Mouse (Mus musculus) hindbrain, embryonic 12.5 days (tissue): ENCODE results near the gene Mcl1. TPM values are rescaled to one million over a fixed set of nuclear protein-coding genes. Genes with fewer than 3 reads are reported as not detected.
"Not testable (repeated sequence)": the region's sequence is repeated elsewhere in the genome, so short reads cannot be mapped to it uniquely, and the experiment has no call there.

Experiments
- ATAC-seq: fragments of 200-750 bp; cut with Nextera tagmentation; 2 replicates; pipeline ENCODE4 v1.8.0; 2017; ENCODE audit warnings: moderate TSS enrichment; ENCODE audit not compliant: low FRiP score
- H3K27ac ChIP-seq: fragments of 300-500 bp; sonication (generic); 2 replicates; pipeline ENCODE4 v1.5.1; 2016; ENCODE audit warnings: mild to moderate bottlenecking
- H3K27me3 ChIP-seq: fragments of 300-500 bp; sonication (generic); 2 replicates; pipeline ENCODE4 v1.6.1; 2016; ENCODE audit warnings: mild to moderate bottlenecking
- H3K36me3 ChIP-seq: fragments of 300-500 bp; sonication (generic); 2 replicates; pipeline ENCODE4 v1.6.1; 2016; ENCODE audit warnings: mild to moderate bottlenecking
- H3K4me1 ChIP-seq: fragments of 300-500 bp; sonication (generic); 2 replicates; pipeline ENCODE4 v1.6.1; 2016
- H3K4me2 ChIP-seq: fragments of 300-500 bp; sonication (generic); replicated peaks from 2 replicates; pipeline ENCODE4 v1.6.1; 2016; ENCODE audit warnings: mild to moderate bottlenecking
- H3K4me3 ChIP-seq: fragments of 300-500 bp; sonication (generic); 2 replicates; pipeline ENCODE4 v1.5.1; 2016; ENCODE audit warnings: mild to moderate bottlenecking
- H3K9ac ChIP-seq: fragments of 300-500 bp; sonication (generic); 2 replicates; pipeline ENCODE4 v1.6.1; 2016; ENCODE audit warnings: mild to moderate bottlenecking, moderate library complexity
- H3K9me3 ChIP-seq: fragments of 300-500 bp; sonication (generic); replicated peaks from 2 replicates; pipeline ENCODE4 v1.6.1; 2016; ENCODE audit warnings: mild to moderate bottlenecking
- WGBS: fragments of 180-500 bp; shearing (Covaris S2); methylation state at CpG from one replicate; pipeline ENCODE4 v1.1.7; 2016; 5-methylcytosine and 5-hydroxymethylcytosine counted together
- polyA plus RNA-seq: library from polyadenylated mRNA; unstranded; fragments of >200 nt; fragmentation: Nextera tagmentation; extraction: Ambion mirVana; gene quantifications from 2 replicates; pipeline ENCODE4 v1.2.1, GENCODE M21; 2016

Mcl1 gene
- polyA plus RNA-seq, 1 experiment from 2014 or later: 86.4 TPM

DNA sequence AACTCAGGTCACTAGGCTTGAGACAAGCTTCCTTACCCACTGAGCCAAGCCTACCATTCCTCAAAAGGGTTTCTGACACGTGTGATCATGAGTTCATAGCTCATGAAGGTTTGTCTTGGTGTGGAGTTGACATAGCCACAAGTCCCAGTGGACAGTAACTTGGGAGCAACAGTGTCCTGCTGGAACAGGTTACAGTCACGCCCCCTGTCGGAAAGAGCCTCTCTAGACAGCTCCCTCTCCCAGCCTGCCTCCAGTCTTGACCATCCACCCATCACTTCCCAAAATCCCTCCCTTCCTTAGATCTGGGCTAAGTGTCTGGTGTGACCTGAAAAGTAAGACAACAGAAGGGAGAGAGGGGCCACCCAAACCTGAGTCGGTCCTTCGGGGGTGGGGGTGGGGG lies 24.3 kb downstream of the Mcl1 start:
- Histone ChIP-seq H3K9me3 (no peaks in the 10 kb centered on the region), H3K4me3 (no peak overlapping the region), H3K9ac (no peak overlapping the region), H3K4me1 (peaks cover 30% of the 10 kb centered on the region), H3K4me2 (no peak overlapping the region), H3K36me3 (no peaks in the 10 kb centered on the region), H3K27ac (no peak overlapping the region), H3K27me3 (peaks cover 21% of the 10 kb centered on the region)
- WGBS: 53% methylated on average over 5 of the region's 5 CpGs
- ATAC-seq: no peak

- Histone ChIP-seq H3K9me3 (no peaks in the 10 kb centered on the region), H3K4me3 (no peak overlapping the region), H3K9ac (no peak overlapping the region), H3K27ac (no peak overlapping the region), H3K4me1 (peaks cover 37% of the 10 kb centered on the region), H3K36me3 (no peaks in the 10 kb centered on the region), H3K27me3 (peaks cover 21% of the 10 kb centered on the region), H3K4me2 (no peak overlapping the region)
- WGBS: 45% methylated on average over 6 of the region's 8 CpGs
- no peak for ATAC-seq
Measured at GRCm38 (mm10) chr3:95684846-95685245, 26.3 kb downstream of the Mcl1 start.

- Histone ChIP-seq H3K9ac (no peak overlapping the region), H3K27me3 (peaks cover 21% of the 10 kb centered on the region), H3K9me3 (no peaks in the 10 kb centered on the region), H3K4me1 (peaks cover 40% of the 10 kb centered on the region), H3K27ac (no peak overlapping the region), H3K4me3 (no peak overlapping the region), H3K4me2 (no peak overlapping the region), H3K36me3 (no peaks in the 10 kb centered on the region)
- WGBS: 79% methylated on average over 4 of the region's 4 CpGs
- no peak for ATAC-seq
Measured at GRCm38 (mm10) chr3:95685301-95685700, 26.7 kb downstream of the Mcl1 start.

GRCm38 (mm10) chr3:95685701-95686100 lies 27.1 kb downstream of the Mcl1 start:
- no peak overlapping the region for H3K4me2 ChIP-seq
- no peak overlapping the region for H3K27ac ChIP-seq
- ATAC-seq: no peak
- peaks cover 40% of the 10 kb centered on the region for H3K4me1 ChIP-seq
- H3K27me3 ChIP-seq: peaks cover 21% of the 10 kb centered on the region
- no peaks in the 10 kb centered on the region for H3K36me3 ChIP-seq
- no peaks in the 10 kb centered on the region for H3K9me3 ChIP-seq
- H3K4me3 ChIP-seq: no peak overlapping the region
- no peak overlapping the region for H3K9ac ChIP-seq
- whole genome bisulfite sequencing: 86% methylated on average over 2 of the region's 2 CpGs

DNA sequence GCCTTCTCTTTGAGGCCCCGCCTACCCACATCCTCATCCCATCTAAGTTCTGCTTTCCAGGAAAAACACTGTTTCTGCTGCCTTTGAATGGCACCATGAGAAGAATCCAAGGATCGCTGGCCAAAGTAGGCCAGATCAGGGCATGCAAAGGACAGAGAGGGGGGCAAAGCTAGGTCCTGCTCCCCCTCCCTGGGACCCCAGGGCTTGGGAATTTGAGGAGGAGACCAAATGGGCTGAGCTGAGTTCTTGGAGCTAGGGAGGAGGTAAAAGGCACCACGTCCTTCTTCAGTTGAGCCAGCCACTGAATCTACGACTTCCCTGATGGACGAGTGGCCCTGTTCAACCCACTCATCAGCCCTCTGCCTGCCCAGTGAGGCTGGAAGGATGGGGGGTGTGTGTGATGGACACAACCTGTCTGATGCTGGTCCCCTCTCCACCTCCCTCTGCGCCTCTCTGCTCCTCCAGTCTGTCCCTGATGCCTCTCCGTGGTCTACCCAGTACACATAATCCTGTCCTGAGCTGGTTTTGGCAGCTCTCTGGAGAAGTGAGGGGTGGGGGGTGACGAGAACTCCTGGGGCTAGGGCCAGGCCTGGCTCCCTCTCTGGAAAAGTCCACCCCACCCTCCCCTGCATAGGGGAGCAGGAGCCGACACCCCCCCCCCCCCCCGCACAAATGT lies 28.0 kb downstream of the Mcl1 start:
- Histone ChIP-seq H3K9ac (peak overlapping the region; percentile 42; the same call in 1 of the 2 replicates), H3K4me1 (peaks cover 34% of the 10 kb centered on the region), H3K9me3 (no peaks in the 10 kb centered on the region), H3K4me3 (0 out of 2 replicates have a peak overlapping the region, but pooled peaks have one; percentile 34), H3K4me2 (no peak overlapping the region), H3K27ac (no peak overlapping the region), H3K27me3 (peaks cover 21% of the 10 kb centered on the region), H3K36me3 (no peaks in the 10 kb centered on the region)
- 0 out of 2 replicates have a peak, but pooled peaks have one; percentile 23 for ATAC-seq
- 44% methylated on average over 10 of the region's 10 CpGs for WGBS

DNA sequence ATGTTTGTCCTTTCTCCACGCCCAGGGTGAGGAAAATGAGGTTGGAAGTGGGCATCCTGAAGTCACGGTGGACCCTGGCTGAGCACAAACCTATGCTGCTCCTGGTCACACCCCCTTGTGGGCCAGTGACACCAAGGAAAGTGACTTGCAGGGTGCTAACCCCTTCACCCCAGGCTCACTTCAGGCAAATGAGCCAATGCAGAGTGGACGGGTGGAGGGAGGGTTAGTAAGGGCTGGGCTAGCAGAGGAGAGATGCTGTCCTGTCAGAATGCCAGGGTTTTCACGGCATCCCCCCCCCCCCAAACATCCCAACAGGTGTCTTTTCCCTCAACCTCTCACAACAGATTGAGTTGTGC lies 28.6 kb downstream of the Mcl1 start:
- 0 out of 2 replicates have a peak overlapping the region, but pooled peaks have one; percentile 52 for H3K9ac ChIP-seq

GRCm38 (mm10) chr3:95687524-95688421 lies 29.2 kb downstream of the Mcl1 start, which contains the start of gene Adamtsl4:
Adamtsl4 (minus strand) TSS chr3:95687917.
- ATAC-seq: peak; percentile 70
- H3K27ac ChIP-seq: no peak within 1 kb of the TSS
- H3K9ac ChIP-seq: peak within 1 kb of the TSS; percentile 52
- WGBS: 5% methylated on average over 48 of the region's 50 CpGs
- H3K4me2 ChIP-seq: peak within 1 kb of the TSS; percentile 70
- no peaks in the 10 kb centered on the region for H3K9me3 ChIP-seq
- H3K4me1 ChIP-seq: peaks cover 28% of the 10 kb centered on the region
- H3K4me3 ChIP-seq: peak within 1 kb of the TSS; percentile 34
- no peaks in the 10 kb centered on the region for H3K36me3 ChIP-seq
- peaks cover 21% of the 10 kb centered on the region for H3K27me3 ChIP-seq

More for the DNA sequence above, 28.6 kb downstream of the Mcl1 start:
- Histone ChIP-seq H3K36me3 (no peaks in the 10 kb centered on the region), H3K4me1 (peaks cover 29% of the 10 kb centered on the region), H3K4me3 (peak overlapping the region; percentile 34), H3K27me3 (peaks cover 21% of the 10 kb centered on the region), H3K9me3 (no peaks in the 10 kb centered on the region), H3K27ac (no peak overlapping the region), H3K4me2 (peak overlapping the region; percentile 70)
- WGBS: 7% methylated on average over 4 of the region's 4 CpGs
- ATAC-seq: peak; percentile 23; the same call in 1 of the 2 replicates

- ATAC-seq: no peak
Measured at GRCm38 (mm10) chr3:95689171-95689915, 30.8 kb downstream of the Mcl1 start.

GRCm38 (mm10) chr3:95689940-95690339 lies 31.4 kb downstream of the Mcl1 start:
- H3K4me2 ChIP-seq: no peak overlapping the region
- 39% methylated on average over 2 of the region's 2 CpGs for WGBS
- H3K4me3 ChIP-seq: no peak overlapping the region
- H3K27me3 ChIP-seq: peaks cover 21% of the 10 kb centered on the region
- H3K27ac ChIP-seq: no peak overlapping the region
- peaks cover 28% of the 10 kb centered on the region for H3K4me1 ChIP-seq
- ATAC-seq: no peak
- H3K9ac ChIP-seq: no peak overlapping the region
- H3K9me3 ChIP-seq: no peaks in the 10 kb centered on the region
- no peaks in the 10 kb centered on the region for H3K36me3 ChIP-seq

More at GRCm38 (mm10) chr3:95689171-95689915, 30.8 kb downstream of the Mcl1 start:
- Histone ChIP-seq H3K27me3 (peaks cover 21% of the 10 kb centered on the region), H3K27ac (no peak overlapping the region), H3K4me1 (peaks cover 28% of the 10 kb centered on the region), H3K36me3 (no peaks in the 10 kb centered on the region), H3K9me3 (no peaks in the 10 kb centered on the region), H3K9ac (no peak overlapping the region), H3K4me3 (no peak overlapping the region), H3K4me2 (no peak overlapping the region; the same call in 1 of the 2 replicates)
- 38% methylated on average over 11 of the region's 11 CpGs for WGBS

- peaks cover 30% of the 10 kb centered on the region for H3K4me1 ChIP-seq
- H3K36me3 ChIP-seq, H3K9me3 ChIP-seq, H3K27ac ChIP-seq, H3K4me3 ChIP-seq, ATAC-seq, H3K9ac ChIP-seq, H3K4me2 ChIP-seq: not testable (repeated sequence)
- peaks cover 18% of the 10 kb centered on the region for H3K27me3 ChIP-seq
- 91% methylated on average over 2 of the region's 2 CpGs for WGBS
Measured at GRCm38 (mm10) chr3:95690552-95690951, 32.0 kb downstream of the Mcl1 start.

DNA sequence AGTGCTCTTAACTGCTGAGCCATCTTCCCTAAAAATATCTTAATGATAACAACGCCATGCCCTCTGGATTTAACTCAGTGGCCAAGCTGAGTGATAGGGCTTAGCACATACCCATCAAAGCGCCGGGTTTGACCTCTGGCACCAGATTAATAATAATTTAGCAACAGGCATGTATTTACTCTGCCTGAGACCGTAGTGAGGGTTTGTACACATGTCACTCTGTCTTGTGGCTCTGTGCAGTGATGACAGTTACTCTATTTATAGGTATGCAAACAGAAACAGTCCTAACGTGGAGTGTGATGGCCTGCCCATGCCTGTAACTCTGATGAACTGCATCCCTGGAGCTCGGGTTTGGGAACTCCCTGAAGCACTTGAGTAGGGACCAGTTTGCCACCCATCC lies 34.1 kb downstream of the Mcl1 start:
- Histone ChIP-seq H3K4me2 (no peak overlapping the region), H3K36me3 (no peaks in the 10 kb centered on the region), H3K9ac (no peak overlapping the region), H3K4me3 (no peak overlapping the region), H3K27ac (no peak overlapping the region), H3K27me3 (no peaks in the 10 kb centered on the region; the same call in 1 of the 2 replicates), H3K4me1 (peaks cover 27% of the 10 kb centered on the region), H3K9me3 (no peaks in the 10 kb centered on the region)
- no peak for ATAC-seq
- WGBS: 82% methylated on average over 6 of the region's 6 CpGs
